Mouse (Mus musculus) gastrocnemius, adult 18-20 months (tissue): ENCODE data around the gene Tmem8b. TPM values are rescaled to one million over a fixed set of nuclear protein-coding genes. Genes with fewer than 3 reads are reported as not detected.

ENCODE experiments used
- DNase-seq: peaks from one replicate; pipeline ENCODE4 v3.0.0; 2021; ENCODE audit warnings: low spot score
- long read RNA-seq, 2 experiments: library from polyadenylated mRNA; stranded (forward); transcript quantifications; one replicate each; pipeline ENCODE4 v2.0.0; 2021
- total RNA-seq, 2 experiments: library from RNA; stranded (reverse); gene quantifications; 2 replicates each; pipeline ENCODE4 v1.2.3; 2021

Tmem8b gene
- 10 to 100 TPM; 10.9 to 12.7 TPM for total RNA-seq
- long read RNA-seq, experiment 1, full-length matches to known transcripts, result 1 of 5 reads
- long read RNA-seq, experiment 1, partial matches to known transcripts, result 2 of 5 reads
- long read RNA-seq, experiment 1, other reads (novel, unspliced or antisense), result 2 of 5 reads
- long read RNA-seq, experiment 2, full-length matches to known transcripts, result 1 of 7 reads
- long read RNA-seq, experiment 2, partial matches to known transcripts, result 5 of 7 reads
- long read RNA-seq, experiment 2, other reads (novel, unspliced or antisense), result 1 of 7 reads

DNA sequence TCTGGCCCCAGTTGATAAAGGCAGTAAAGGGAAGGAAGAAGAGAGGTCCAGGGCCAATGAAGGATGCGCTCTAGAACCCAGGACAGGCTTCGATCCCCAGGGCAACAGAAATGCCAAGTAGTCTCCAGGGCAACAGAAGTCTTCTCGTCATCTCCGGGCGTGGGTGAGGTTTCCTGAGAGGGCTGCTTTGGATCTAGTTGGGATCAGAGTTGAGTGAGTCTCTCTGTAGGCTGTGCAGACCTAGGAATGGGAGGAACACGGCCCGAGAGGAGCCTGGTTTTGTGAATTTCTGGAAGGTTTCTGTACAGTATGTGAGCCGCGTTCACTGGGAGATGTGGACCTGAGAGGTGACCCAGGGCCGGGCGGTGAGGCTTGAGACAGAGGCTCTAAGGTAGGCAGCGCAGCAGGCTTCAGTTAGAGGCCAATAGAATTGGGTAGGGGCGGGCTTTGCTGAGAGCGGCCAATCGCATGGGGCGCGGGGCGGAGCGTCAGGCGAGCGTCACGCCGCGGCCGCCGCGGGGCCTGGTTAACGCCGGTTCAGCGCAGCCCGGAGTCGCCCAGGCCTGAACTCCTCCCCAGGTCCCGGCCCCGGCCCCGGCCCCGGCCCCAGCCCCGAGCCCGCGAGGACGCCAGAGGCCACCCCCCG is at the start of gene Tmem8b, which contains the start of gene Fam221b:
Gene Tmem8b, plus strand, starts transcription at position 190 of the 646 bp plus-strand sequence.
Gene Fam221b, minus strand, starts transcription at position 364 of the 646 bp plus-strand sequence.
- peak; percentile 90 for DNase-seq

DNA sequence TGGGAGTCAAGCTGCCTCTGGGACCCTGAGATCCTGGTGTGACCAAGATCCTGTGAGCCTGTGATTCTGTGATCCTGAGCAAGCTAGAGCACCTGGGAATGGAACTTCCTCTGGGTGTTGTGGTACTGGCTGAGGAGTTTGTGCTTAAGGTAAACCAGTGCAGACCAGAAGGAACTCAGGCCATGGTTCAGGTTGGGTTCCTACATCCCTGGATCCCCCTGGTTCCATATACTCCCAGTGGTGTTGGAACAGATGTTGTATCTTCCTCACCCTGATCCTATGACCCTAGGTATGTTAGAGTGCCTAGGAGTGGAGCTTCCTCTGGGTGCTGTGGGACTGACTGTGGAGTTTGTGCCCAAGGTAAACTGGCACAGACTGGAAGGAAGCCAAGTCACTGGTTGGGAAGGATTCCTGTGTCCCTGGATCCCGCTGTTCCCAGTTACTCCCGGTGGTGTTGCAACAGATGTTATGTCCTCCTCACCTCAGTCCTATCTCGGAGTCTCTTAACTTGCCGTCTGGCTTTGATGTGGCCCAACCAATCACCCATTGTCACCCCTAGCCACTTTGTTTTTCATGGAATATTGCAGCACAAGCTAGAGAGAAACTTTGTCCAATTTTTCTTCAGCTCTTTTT is 48.5 kb upstream of the Tmem8b start:
- DNase-seq, result no peak

DNA sequence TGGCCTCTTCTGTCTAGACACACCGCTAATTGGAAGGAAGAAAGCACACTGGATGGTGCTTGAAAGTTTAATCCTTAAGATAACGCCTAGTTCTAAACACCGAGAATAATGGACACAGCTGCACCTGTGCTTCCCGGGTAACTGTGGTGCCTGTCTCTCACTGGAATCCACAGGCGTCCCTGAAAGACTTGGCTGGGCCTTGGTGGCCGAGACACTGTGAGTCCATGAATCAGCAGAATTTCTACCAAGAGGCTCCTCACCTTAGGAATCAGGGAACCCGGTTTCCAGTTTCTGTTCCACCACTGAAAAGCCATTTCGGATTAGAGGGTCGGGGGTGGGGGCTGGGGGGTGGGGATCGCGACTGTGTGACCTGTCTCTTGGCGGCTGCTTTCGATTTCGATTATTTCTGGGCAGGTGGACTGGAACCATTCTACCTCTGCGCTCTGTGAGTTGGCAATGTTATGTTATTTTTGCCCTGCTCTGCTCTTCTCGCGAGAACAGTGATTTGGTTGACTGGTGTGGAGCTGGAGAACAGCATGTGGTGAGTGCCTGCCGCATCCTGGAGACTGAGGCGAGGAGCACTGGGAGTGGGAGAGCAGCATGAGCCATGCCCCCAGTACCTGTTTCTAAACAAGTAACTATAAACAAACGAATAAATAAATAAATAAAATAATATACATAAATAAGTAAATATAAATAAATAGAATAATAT is 39.5 kb upstream of the Tmem8b start:
- no peak for DNase-seq

DNA sequence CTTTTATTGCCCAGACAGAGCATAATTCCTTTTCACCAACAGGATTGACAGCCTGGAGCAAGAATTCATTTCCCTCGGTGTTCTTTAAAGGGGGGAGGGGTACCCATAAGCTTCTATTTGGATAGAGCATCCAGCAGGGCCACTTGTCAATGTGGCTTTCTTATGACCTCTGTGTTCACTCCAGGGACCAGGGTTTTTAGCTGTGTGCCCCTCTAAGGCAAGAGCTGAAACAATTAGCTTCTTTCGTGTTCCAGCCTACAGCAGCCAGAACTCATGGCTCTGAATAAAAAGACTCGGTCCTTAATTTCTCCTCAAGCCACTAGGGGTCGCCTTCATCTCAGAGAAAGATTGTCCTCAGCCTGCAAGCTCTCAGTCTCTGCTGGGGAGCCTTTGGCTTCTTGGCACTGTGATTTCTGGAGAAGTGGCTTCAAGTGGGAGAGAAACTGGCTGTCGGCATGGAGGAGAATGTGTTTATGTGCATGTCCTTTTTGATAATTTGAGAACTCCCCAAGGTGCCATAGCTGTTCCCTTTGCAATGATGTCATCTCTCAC is 38.7 kb upstream of the Tmem8b start:
- peak; percentile 90 for DNase-seq

DNA sequence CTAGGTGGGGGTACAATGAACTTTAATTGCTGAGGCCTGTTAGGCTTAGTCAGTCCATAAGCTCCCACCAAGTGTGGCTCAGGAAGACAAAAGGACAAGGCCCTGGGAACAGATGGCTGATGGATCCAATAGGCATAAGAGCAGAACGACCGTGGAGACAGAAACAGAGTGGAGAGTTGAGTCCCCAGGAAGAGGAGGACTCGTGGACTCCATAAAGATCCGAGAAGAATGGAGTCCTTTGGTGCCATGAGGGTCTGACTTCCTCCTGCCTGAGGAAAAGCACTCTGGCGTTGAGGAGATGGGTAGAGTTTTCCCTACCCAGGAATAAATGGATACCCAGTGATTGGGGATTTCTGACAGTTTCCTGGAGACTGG is 38.1 kb upstream of the Tmem8b start:
- DNase-seq, result no peak

DNA sequence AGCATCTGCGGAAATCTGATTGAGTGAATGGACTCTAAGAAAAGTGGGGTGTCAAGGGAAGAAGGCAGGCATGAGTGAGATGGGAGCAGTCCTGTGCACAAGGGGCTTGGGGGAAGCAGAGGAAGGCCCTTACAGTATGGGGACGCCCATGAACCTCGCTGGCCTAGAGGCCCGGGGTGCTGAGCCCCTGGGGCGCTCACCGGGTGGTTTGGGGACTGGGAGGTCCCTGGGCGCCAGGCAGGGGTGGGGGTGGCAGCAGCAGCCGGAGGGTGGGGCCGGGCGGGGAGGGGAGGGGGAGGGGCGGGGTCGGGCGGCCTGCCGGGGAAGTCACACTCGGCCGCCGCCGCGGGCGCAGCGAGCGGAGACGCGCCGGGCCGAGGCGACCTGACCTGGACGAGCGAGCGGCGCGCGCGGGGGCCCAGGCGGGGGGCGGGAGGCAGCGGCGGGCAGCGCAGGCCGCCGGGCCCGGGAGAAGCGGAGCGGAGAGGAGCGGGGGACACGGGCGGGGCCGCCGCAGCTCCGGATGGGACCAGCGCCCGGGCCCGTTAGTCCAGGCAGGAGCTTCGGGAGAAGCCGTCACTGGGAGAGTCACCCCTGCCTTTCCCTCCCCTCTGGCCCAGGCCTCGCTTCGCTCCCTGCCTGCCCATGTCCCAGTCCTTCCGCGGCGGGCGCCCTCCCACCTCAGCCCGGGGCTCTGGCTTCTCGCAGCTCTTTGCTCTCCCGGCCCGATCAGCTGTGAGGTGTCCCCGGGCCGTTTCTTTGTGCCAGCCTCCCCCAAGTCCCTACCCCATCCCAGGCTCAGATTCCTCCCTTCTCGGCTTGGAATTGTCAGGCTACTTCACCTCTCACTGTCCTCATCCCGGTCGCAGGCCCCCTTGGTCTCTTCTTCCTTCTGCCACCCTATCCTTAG is 37.5 kb upstream of the Tmem8b start, which contains the start of gene Npr2:
Gene Npr2, plus strand, starts transcription at position 890 of the 910 bp plus-strand sequence.
- DNase-seq, result peak; percentile 45

DNA sequence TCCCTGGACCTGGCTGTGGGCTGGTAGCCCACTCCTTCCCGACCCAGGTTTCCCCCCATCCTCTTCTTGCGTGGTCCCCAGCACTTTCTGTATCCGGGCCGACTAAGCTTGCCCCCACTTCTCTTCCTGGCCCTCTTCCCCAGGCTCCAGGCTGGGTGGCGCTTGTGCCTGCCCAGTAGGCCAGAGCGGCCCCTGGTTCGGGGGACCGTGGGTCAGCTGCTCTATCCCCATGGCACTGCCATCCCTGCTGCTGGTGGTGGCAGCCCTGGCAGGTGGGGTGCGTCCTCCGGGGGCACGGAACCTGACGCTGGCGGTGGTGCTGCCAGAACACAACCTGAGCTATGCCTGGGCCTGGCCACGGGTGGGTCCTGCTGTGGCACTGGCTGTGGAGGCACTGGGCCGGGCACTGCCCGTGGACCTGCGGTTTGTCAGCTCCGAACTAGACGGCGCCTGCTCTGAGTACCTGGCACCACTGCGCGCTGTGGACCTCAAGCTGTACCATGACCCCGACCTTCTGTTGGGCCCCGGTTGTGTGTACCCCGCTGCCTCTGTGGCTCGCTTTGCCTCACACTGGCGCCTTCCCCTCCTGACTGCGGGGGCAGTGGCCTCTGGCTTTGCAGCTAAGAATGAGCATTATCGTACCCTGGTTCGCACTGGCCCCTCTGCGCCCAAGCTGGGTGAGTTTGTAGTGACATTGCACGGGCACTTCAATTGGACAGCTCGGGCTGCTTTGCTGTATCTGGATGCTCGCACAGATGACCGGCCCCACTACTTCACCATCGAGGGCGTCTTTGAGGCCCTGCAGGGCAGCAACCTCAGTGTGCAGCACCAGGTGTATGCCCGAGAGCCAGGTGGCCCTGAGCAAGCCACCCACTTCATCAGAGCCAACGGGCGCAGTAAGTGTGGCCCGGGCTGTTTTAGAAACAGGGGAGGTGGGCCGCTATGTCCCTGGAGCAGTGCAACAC is 36.5 kb upstream of the Tmem8b start:
- DNase-seq, result no peak

DNA sequence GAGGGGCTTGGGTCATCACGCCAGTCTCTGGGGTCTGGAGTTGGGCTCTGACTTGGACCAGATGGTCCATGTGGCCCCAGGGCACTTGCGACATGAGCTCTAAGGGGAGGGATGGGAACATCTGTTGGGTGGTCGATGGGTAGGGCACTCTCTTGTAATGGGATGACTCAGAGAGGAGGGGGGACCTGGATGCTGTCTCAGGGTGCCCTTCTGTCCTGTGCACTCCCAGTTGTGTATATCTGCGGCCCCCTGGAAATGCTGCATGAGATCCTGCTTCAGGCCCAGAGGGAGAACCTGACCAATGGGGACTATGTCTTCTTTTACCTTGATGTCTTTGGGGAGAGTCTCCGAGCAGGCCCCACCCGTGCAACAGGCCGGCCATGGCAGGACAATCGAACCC is 35.5 kb upstream of the Tmem8b start:
- DNase-seq, result no peak

DNA sequence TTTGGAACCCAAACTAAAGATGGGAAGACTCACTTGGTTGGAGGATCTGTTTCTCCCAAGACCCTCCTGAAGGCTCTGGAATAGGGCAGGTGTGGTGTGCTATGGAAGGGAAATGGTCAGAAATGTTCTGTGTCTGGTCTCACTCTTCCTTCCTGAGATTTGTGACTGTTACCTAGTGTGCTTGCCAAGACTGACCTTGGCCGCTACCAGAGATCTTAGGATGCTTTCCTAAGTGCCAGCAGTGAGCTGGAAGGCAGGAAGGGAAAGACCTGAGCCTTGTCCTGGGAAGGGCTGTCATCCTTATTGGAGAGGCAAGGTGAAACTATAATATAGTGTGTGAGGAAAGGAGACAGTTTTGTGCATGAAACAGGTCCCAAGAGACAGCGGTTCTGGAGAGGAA is 35.0 kb upstream of the Tmem8b start:
- DNase-seq, result no peak

DNA sequence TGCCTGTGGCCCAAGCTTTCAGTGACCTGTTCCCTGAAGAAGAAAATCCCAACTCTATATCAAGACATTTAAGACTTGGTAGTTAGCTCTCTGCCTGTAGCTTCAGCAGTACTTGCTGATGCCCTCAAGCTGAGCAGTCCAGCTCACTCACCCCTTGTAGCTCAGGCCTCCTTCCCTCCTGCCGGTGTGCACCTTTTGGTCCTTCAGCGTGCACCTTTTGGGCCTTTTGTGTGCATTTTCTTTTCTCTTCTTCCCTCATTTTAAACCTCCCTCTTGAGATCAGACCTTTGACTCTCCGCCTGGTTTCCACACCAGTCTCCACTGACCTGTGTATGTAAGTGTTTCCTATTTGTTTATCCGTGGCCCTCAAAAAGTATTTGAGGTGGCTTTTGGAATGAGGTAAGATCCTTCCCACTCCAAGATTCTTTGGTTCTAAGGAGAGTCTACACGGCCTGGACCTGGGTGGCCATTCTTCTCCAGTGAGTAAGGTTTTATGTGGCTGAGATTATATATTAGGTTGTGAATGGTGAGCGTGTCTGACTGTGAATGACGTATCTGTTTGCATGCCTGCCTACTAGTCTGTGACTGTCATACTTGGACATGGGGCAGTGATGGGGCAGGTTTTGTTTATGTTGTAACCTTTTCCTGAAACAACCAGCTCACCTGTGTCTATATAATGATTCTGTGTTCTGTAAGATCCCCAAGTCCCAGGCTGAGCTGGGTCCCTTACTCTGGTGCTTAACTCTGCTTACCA is 34.0 kb upstream of the Tmem8b start:
- DNase-seq, result no peak

DNA sequence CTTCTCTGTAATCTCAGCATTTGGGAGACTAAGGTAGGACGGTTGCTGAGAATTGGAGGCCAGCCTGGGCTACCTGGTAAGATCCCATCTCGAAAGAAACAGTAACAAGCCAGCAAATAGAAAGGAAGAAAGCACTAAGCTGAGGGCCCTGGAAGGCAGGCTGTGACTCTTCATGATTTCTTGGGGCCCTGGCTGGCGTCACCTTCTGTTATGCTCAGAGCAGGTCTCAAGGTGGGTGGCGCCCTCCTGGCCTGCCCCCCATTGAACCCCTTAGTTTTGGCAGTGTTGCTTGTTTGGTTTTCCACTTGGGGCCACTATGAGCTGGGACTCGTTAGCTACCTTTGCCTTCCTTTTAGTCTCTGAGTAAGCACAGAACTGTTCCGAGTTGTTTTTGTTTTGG is 32.0 kb upstream of the Tmem8b start:
- DNase-seq, result no peak

DNA sequence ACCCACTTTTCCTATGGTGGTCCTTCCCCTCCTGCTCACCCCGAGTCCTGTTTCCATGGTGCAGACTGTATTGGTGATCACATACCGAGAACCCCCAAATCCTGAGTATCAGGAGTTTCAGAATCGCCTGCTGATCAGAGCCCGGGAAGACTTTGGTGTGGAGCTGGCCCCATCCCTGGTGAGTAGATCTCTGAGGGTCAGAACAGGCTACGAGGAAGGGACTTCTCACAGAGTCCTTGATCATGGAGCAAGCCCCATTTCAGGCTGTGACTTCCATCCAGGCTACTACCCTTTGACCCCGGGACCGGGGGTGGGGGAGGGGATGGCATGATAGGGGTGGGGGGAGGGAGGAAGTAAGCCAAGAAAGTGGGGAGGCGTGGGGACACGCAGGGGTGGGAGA is 28.7 kb upstream of the Tmem8b start:
- DNase-seq, result no peak

DNA sequence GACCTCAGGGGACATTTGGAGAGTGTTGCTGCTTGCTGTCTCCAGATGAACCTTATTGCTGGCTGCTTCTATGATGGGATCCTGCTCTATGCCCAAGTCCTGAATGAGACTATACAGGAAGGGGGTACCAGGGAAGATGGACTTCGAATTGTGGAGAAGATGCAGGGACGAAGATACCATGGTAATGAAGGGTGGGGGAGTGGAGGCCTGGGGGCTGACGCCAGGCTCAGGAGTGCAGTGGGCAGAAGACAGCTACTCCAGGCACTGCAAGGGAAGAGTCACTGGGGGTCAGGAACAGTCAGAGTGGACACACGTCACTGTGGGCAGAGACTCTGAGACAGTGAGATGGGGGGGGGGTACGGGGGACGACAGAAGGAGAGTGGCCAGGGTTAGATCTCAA is 28.3 kb upstream of the Tmem8b start:
- no peak for DNase-seq

DNA sequence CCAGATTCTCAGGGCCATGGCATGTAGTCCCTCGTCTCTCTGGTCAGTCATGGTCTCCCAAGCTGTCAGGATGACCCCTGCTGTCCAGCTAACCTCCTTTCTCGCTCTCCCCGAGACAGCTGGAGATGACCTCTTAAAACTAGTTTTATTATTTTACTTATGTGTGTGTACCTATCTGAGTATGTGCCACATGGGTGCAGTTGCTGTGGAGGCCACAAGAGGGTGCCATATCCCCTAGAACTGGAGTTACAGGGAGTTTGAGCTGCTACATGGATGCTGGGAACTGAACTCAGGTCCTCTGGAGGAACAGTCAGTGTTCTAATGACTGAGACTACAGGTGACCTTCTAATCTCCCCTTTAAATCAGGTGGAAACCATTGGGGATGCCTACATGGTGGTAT is 19.0 kb upstream of the Tmem8b start:
- no peak for DNase-seq

DNA sequence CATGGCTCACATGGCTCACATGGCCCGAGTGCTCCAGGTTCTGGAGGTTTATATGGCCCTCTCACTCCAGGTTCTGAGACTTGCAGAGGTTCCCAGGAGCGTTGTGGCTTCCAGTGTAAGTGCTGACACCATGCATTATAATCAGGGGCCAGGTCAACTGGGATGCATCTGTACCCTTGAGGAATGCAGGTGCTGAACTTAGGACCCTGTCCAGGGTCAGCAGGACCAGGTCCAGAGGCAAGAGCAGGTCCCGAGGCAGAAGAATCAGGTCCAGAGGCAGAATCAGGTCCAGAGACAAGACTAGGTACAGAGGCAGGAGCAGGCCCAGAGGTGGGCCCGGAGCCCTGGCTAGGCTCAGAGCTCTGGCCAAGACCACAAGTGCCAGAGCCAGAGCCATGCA is 16.0 kb upstream of the Tmem8b start:
- DNase-seq, result no peak

DNA sequence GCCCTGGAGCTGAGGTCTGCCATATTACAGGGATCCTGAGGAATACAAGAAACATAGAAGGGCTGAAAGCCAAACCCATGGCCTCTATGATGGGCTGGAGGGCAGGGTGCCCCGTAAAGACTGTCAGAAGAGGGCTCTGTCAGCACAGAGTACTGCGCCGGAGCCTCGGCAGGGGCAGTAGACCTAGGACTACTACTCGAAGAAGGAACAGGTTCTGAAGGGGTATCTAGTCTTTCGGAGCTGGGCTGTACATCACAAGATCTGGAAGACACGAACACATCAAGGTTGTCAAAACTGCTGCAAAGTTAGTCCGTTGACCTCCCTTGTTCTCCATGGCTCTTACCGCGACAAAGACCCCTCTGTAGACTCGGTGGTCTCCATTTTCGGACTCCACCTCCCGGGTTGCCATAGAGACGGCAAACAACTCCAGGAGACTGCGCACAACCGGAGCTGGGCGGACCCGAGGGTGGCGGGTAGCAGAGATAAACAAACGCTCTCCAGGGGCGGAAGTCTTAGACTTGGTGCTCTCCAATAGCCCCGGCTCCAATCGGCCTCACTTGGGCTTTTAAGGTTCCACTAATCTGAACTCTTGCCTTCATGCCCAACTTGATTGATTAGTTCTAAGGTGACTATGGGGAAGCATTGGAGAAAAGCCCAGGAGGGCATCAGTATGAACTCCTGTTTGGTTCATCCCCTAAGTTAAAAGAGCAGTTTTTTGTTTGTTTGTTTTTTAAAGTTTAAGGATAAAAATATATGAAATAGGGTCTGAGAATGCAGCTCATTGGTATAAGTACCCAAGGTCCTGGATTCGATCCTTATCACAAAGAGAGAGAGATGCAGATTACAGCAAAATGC is 15.4 kb upstream of the Tmem8b start, which contains the start of gene Spag8:
Gene Spag8, minus strand, starts transcription at position 434 of the 855 bp plus-strand sequence.
- no peak for DNase-seq

DNA sequence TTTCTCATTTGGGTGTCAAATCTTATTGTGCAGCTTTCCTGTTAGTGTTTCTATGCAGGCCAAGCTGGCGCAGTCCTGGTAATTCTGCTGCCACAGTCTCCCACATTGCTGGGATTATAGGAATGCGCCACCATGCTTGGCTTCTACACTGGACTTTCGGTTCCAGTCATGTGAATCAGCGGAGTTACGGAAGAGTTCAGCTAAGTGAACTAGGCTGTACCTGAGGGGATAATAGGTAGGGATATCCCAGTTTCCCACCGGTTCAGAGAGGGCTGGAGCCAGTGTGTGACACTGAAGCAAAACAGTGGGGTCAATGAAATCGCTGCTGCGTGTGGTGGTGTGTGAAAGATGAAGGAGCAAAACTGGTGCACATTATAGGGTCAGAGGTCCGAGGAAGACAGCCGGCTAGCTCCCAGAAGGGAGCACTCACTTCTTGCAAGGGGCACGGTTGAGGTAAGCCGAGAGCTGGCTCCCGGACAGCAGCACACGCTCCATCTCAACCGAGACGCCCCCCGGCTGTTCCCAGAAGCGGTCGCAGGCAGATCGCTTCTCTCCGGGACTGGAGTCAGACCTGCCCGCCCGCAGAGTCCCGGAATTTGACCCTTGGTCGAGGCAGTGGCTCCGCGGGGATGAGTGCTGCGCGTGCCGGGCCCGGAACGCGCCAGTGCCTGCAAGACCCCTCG is 13.0 kb upstream of the Tmem8b start:
- DNase-seq, result no peak
